Mouse (Mus musculus): ENCODE data around the gene Krt8.
"Not testable (repeated sequence)": the region's sequence is repeated elsewhere in the genome, so short reads cannot be mapped to it uniquely, and the experiment has no call there.

Krt8 gene

GRCm38 (mm10) chr15:102007097-102008069 is 3.1 kb upstream of the Krt8 start:
- no peak for DNase-seq

- DNase-seq, result no peak
Measured at GRCm38 (mm10) chr15:102006317-102006716, 2.0 kb upstream of the Krt8 start.

GRCm38 (mm10) chr15:102005290-102005689 is 1.0 kb upstream of the Krt8 start:
- DNase-seq, result no peak

- no peak for DNase-seq
Measured at GRCm38 (mm10) chr15:102003516-102003915, 766 bp downstream of the Krt8 start.

- DNase-seq, result no peak
Measured at GRCm38 (mm10) chr15:102002646-102003488, 1.4 kb downstream of the Krt8 start.

GRCm38 (mm10) chr15:101999676-102000335 is 4.5 kb downstream of the Krt8 start:
- no peak for DNase-seq

GRCm38 (mm10) chr15:101999156-101999555 is 5.1 kb downstream of the Krt8 start:
- DNase-seq, result no peak

GRCm38 (mm10) chr15:101996450-101997078 is 7.7 kb downstream of the Krt8 start:
- DNase-seq, result not testable (repeated sequence)

- DNase-seq, result no peak
Measured at GRCm38 (mm10) chr15:101995484-101996236, 8.6 kb downstream of the Krt8 start.

GRCm38 (mm10) chr15:101994365-101994764 is 9.9 kb downstream of the Krt8 start:
- no peak for DNase-seq

GRCm38 (mm10) chr15:101990946-101991345 is 13.3 kb downstream of the Krt8 start:
- no peak for DNase-seq

- DNase-seq, result no peak
Measured at GRCm38 (mm10) chr15:101988714-101989113, 15.6 kb downstream of the Krt8 start.

GRCm38 (mm10) chr15:101988119-101988518 is 16.2 kb downstream of the Krt8 start:
- DNase-seq, result peak; percentile 86

GRCm38 (mm10) chr15:101984746-101985145 is 19.5 kb downstream of the Krt8 start:
- no peak for DNase-seq

- peak; percentile 93 for DNase-seq
Measured at GRCm38 (mm10) chr15:101983949-101984601, 20.2 kb downstream of the Krt8 start.

- no peak for DNase-seq
Measured at GRCm38 (mm10) chr15:101983315-101983948, 20.9 kb downstream of the Krt8 start.

- DNase-seq, result no peak
Measured at GRCm38 (mm10) chr15:101980849-101981248, 23.4 kb downstream of the Krt8 start.

- peak; percentile 74 for DNase-seq
Measured at GRCm38 (mm10) chr15:101977043-101977726, 27.1 kb downstream of the Krt8 start.

- no peak for DNase-seq
Measured at GRCm38 (mm10) chr15:101976641-101977040, 27.6 kb downstream of the Krt8 start.

GRCm38 (mm10) chr15:101976023-101976422 is 28.3 kb downstream of the Krt8 start:
- DNase-seq, result no peak

All from right cerebral cortex, postnatal 14 days (tissue).